Mouse (Mus musculus) erythroblast, embryonic 14.5 days (primary cell): ENCODE measurements around the gene Tgfbr3l.

Source experiments
- GATA1 ChIP-seq: IDR thresholded peaks from 2 replicates; pipeline ENCODE4 v1.6.1; 2012; ENCODE audit warnings: low read length, inconsistent platforms, mixed read lengths
- TAL1 ChIP-seq: IDR thresholded peaks from 3 replicates; pipeline ENCODE4 v1.6.1; 2012; ENCODE audit warnings: low read length, inconsistent platforms, mixed read lengths

GRCm38 (mm10) chr8:4249213-4249612 is 1.2 kb downstream of the Tgfbr3l start:
- no peak for TF ChIP-seq GATA1
- no peak for TF ChIP-seq TAL1
